Mouse (Mus musculus) thymus, adult 2 months (tissue): ENCODE data around the gene Gm4553.
"Not testable (repeated sequence)": the region's sequence is repeated elsewhere in the genome, so short reads cannot be mapped to it uniquely, and the experiment has no call there.

Experiments
- CTCF ChIP-seq: fragments of 200-500 bp; IDR thresholded peaks from 2 replicates; pipeline ENCODE4 v1.5.1; 2012; ENCODE audit warnings: mild to moderate bottlenecking, control low read depth, low read length, moderate library complexity, borderline replicate concordance; ENCODE audit not compliant: control insufficient read depth, poor library complexity, insufficient read depth; ENCODE audit errors: extremely low read depth
- POLR2A ChIP-seq: fragments of 200-500 bp; IDR thresholded peaks from 2 replicates; pipeline ENCODE4 v1.6.1; 2012; ENCODE audit warnings: mild to moderate bottlenecking, low read length, control low read depth, moderate library complexity; ENCODE audit not compliant: control insufficient read depth, poor library complexity, insufficient read depth; ENCODE audit errors: extremely low read depth

- TF ChIP-seq CTCF, POLR2A: not testable (repeated sequence)
Observed at GRCm38 (mm10) chr7:142157013-142157412, 8.5 kb downstream of the Gm4553 start, which contains the start of gene Gm29735.
